Mouse (Mus musculus) liver, embryonic 16.5 days (tissue): ENCODE measurements around the gene Lima1. TPM values are rescaled to one million over a fixed set of nuclear protein-coding genes. Genes with fewer than 3 reads are reported as not detected.

Source experiments
- ATAC-seq: fragments of 200-750 bp; cut with Nextera tagmentation; 2 replicates; pipeline ENCODE4 v1.8.0; 2017; ENCODE audit warnings: low read depth, mild to moderate bottlenecking, moderate number of reproducible peaks, moderate library complexity
- H3K27ac ChIP-seq: fragments of 300-500 bp; sonication (generic); 2 replicates; pipeline ENCODE4 v1.5.1; 2014; ENCODE audit warnings: mild to moderate bottlenecking, low read length
- H3K27me3 ChIP-seq: fragments of 300-500 bp; sonication (generic); 2 replicates; pipeline ENCODE4 v1.6.1; 2014; ENCODE audit warnings: low read depth, low read length, mixed read lengths; ENCODE audit not compliant: control insufficient read depth, insufficient read depth
- H3K36me3 ChIP-seq: fragments of 300-500 bp; sonication (generic); 2 replicates; pipeline ENCODE4 v1.6.1; 2014; ENCODE audit warnings: mild to moderate bottlenecking; ENCODE audit not compliant: control insufficient read depth, insufficient read depth
- H3K4me1 ChIP-seq: fragments of 300-500 bp; sonication (generic); 2 replicates; pipeline ENCODE4 v1.6.1; 2014; ENCODE audit warnings: low read depth, low read length, mixed read lengths; ENCODE audit not compliant: control insufficient read depth
- H3K4me2 ChIP-seq: fragments of 300-500 bp; sonication (generic); 2 replicates; pipeline ENCODE4 v1.6.1; 2014; ENCODE audit warnings: low read depth, low read length, mixed read lengths
- H3K4me3 ChIP-seq: fragments of 300-500 bp; sonication (generic); 2 replicates; pipeline ENCODE4 v1.5.1; 2014; ENCODE audit warnings: low read depth, mild to moderate bottlenecking, low read length
- H3K9ac ChIP-seq: fragments of 300-500 bp; sonication (generic); 2 replicates; pipeline ENCODE4 v1.6.1; 2014; ENCODE audit warnings: low read depth, low read length
- H3K9me3 ChIP-seq: fragments of 300-500 bp; sonication (generic); replicated peaks from 2 replicates; pipeline ENCODE4 v1.6.1; 2016; ENCODE audit warnings: low read length; ENCODE audit not compliant: control insufficient read depth
- WGBS: fragments of 180-500 bp; shearing (Covaris S2); extraction: QIAGEN DNeasy Blood & Tissue Kit; methylation state at CpG from one replicate; pipeline ENCODE4 v1.1.7; 2014; ENCODE audit not compliant: insufficient replicate concordance; 5-methylcytosine and 5-hydroxymethylcytosine counted together
- polyA plus RNA-seq: library from polyadenylated mRNA; unstranded; fragments of >200 nt; fragmentation: Nextera tagmentation; extraction: Ambion mirVana; gene quantifications from 2 replicates; pipeline ENCODE4 v1.2.1, GENCODE M21; 2015

The Lima1 gene
- polyA plus RNA-seq, 1 experiment from 2014 or later, result 14.2 TPM

DNA sequence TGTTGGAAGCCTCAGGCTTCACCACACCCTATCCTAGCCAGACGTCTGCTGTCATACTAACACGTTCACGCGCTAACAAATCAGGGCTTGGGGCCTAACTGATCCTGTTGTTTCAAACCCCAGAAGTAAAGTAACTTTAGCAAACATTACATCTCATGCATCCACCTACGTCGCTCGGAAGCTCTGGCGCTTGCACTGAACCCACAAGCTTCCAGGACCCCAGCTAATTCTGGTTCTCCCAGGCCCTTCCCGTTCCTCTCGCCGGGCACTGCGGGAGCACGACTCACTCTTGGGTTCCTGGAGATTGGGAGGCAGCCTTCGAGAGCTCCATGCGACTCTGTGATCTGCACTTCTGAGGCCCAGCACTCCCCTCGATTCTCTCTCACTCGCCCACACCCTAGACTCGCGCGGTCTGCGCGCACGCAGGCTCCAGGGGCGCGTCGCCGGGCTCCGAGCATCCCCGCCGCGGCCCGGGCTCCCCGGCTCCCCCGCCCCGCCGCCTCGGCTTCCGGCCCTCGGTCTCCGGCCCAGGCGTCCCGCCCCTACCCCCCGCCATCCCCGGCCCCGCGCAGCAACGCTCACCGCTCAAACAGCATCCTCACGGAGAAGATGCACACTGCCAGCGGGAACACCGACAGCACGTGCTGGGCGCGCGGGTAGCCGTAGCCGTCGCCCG is 103.5 kb downstream of the Lima1 start:
- Histone ChIP-seq H3K4me1 (peaks cover 9% of the 10 kb centered on the region), H3K9me3 (no peaks in the 10 kb centered on the region), H3K36me3 (no peaks in the 10 kb centered on the region), H3K27ac (peak overlapping the region; percentile 41; the same call in 1 of the 2 replicates), H3K4me2 (peak overlapping the region; percentile 92), H3K27me3 (no peaks in the 10 kb centered on the region; the same call in 1 of the 2 replicates), H3K4me3 (peak overlapping the region; percentile 71), H3K9ac (peak overlapping the region; percentile 66)
- WGBS, result under 1% methylated on average over 54 of the region's 59 CpGs
- ATAC-seq, result peak; percentile 44

DNA sequence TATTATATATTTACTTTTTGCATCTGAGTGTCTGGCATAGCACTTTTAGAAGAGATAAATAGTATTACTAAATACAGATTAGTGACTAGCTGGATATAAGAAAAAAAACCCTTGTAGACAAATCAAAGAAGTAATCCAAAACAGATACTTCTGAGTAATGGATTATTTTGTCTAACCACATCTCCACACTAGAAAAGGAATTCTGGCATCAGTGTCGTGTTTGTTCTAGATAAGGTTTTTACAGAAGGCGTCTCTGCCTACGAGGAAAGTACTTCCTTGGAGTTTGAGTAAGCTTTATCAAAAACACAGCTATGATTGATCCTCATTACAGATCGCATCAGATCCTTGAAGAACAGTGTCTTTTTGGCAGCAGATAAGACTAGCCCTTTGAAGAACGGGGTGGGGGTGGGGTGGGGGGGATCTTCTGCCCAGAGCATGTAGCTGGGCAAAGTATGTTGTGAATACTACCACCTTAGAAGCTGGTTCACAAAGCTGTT is 104.2 kb downstream of the Lima1 start:
- H3K9me3 ChIP-seq, result no peaks in the 10 kb centered on the region
- H3K27ac ChIP-seq, result no peak overlapping the region
- 9% methylated on average over 5 of the region's 5 CpGs for WGBS
- peaks cover 9% of the 10 kb centered on the region for H3K4me1 ChIP-seq
- ATAC-seq, result no peak
- H3K4me2 ChIP-seq, result peak overlapping the region; percentile 92
- peak overlapping the region; percentile 71 for H3K4me3 ChIP-seq
- no peaks in the 10 kb centered on the region; the same call in 1 of the 2 replicates for H3K27me3 ChIP-seq
- no peak overlapping the region; the same call in 1 of the 2 replicates for H3K9ac ChIP-seq
- no peaks in the 10 kb centered on the region for H3K36me3 ChIP-seq

DNA sequence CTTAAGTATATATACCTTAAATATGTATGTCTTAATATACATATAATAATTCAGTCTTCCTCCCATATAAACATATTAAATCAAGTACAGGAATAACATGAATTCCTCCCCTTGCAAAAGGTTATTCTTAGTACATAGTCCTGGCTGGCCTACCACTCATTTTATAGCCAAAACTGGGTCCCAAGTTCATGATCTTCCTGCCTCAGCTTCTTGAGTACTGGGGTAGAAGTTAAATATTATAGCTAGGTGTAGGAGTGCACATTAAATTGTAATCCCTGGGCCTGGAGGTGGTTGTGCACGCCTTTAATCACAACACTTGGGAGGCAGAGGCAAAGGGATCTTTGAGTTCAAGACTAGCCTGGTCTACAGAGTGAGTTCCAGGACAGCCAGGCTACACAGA is 106.5 kb downstream of the Lima1 start:
- no peaks in the 10 kb centered on the region for H3K9me3 ChIP-seq
- 71% methylated on average over 1 of the region's 1 CpGs for WGBS
- H3K4me3 ChIP-seq, result no peak overlapping the region
- H3K36me3 ChIP-seq, result no peaks in the 10 kb centered on the region
- no peak overlapping the region for H3K4me2 ChIP-seq
- no peak for ATAC-seq
- H3K27me3 ChIP-seq, result no peaks in the 10 kb centered on the region; the same call in 1 of the 2 replicates
- H3K27ac ChIP-seq, result no peak overlapping the region
- peaks cover 9% of the 10 kb centered on the region for H3K4me1 ChIP-seq
- H3K9ac ChIP-seq, result no peak overlapping the region

DNA sequence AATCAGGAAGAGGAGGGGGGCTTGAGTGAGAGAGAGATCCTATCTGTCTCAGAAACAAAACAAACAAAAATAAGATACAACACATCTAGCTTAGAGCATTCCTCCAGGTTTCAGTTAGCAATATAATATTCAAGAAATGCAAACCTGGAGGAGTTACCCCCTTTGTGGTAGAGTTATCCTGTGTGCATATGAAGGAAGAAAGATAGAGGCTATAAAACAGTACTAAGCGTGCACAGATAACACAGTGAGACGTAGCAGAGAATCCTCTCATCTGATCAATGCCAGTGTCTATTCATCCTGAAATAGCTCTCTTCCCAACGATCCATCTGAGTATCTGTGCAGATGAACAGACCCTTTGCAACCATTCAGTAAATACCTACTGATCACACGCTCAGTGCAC is 107.8 kb downstream of the Lima1 start:
- no peaks in the 10 kb centered on the region for H3K36me3 ChIP-seq
- ATAC-seq, result no peak
- H3K27me3 ChIP-seq, result no peaks in the 10 kb centered on the region; the same call in 1 of the 2 replicates
- H3K27ac ChIP-seq, result no peak overlapping the region
- 37% methylated on average over 4 of the region's 4 CpGs for WGBS
- H3K4me2 ChIP-seq, result no peak overlapping the region
- H3K9me3 ChIP-seq, result no peaks in the 10 kb centered on the region
- no peak overlapping the region for H3K4me3 ChIP-seq
- H3K4me1 ChIP-seq, result peaks cover 9% of the 10 kb centered on the region
- H3K9ac ChIP-seq, result no peak overlapping the region

DNA sequence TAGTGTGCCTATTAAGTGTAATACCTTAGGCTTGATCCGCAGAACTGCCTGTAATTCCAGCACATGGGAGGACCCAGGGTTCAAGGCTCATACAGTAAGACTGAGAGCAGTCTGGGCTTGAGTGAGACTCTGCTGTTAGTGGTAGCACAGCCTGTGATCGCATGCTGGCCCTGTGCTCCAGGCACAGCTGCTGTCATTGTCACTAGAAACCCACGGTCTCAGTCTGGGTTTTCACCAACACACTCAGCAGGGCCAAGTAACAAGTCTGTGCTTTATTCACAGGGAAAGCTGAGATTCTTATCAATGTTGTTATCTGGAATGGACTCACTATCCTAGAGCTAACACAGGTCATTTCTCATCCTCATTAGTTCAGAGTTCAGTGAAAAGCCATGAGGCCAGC is 121.1 kb downstream of the Lima1 start:
- WGBS, result 60% methylated on average over 3 of the region's 3 CpGs
- no peaks in the 10 kb centered on the region for H3K36me3 ChIP-seq
- no peaks in the 10 kb centered on the region for H3K9me3 ChIP-seq
- H3K4me2 ChIP-seq, result no peak overlapping the region
- no peak overlapping the region for H3K27ac ChIP-seq
- H3K4me1 ChIP-seq, result no peaks in the 10 kb centered on the region
- no peak overlapping the region for H3K4me3 ChIP-seq
- no peaks in the 10 kb centered on the region for H3K27me3 ChIP-seq
- H3K9ac ChIP-seq, result no peak overlapping the region
- ATAC-seq, result no peak

DNA sequence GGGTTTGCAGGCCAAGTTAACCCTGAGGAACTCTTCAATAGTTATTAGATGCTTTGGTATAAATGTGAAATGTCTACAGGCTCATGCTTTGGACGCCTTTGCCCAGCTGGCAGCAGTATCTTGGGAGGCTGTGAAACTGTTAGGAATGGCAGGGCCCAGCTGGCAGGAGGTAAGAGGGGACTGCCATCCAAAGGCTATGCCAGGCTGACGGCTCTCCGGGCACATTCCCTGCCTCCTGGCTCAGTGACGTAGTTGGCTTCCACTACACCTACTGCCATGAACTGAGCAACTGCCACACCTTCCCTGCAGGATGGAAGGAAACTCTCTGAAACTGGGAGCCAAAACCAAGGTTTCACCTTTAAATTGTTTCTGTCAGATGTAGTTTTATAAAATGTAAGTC is 135.0 kb downstream of the Lima1 start:
- no peak overlapping the region for H3K4me2 ChIP-seq
- no peak overlapping the region for H3K4me3 ChIP-seq
- 71% methylated on average over 4 of the region's 4 CpGs for WGBS
- no peaks in the 10 kb centered on the region for H3K4me1 ChIP-seq
- H3K9ac ChIP-seq, result no peak overlapping the region
- H3K27ac ChIP-seq, result no peak overlapping the region
- no peaks in the 10 kb centered on the region for H3K27me3 ChIP-seq
- H3K9me3 ChIP-seq, result no peaks in the 10 kb centered on the region
- no peak for ATAC-seq
- no peaks in the 10 kb centered on the region for H3K36me3 ChIP-seq

DNA sequence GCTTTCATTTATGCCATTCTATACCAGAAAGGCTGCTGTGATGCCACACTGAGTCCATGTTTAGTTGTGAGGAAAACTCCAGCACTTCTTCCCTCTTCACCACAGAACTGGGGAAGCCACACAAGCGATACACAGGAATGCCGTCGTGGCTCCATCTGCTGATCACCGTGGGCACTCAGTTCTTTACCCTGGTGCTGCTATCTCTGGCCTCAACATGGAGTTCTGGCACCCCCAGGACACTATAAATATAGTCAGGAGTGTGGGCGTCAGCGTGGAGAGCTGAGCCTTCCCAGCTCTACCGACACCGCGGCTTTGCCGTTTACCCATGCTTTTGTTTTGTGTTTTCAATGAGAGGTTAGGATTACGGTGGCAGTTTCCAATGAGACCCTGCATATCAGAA is 138.6 kb downstream of the Lima1 start:
- no peaks in the 10 kb centered on the region for H3K9me3 ChIP-seq
- no peaks in the 10 kb centered on the region for H3K27me3 ChIP-seq
- 76% methylated on average over 11 of the region's 11 CpGs for WGBS
- no peak overlapping the region for H3K4me3 ChIP-seq
- no peaks in the 10 kb centered on the region for H3K4me1 ChIP-seq
- no peak overlapping the region for H3K4me2 ChIP-seq
- H3K27ac ChIP-seq, result no peak overlapping the region
- no peak overlapping the region for H3K9ac ChIP-seq
- ATAC-seq, result no peak
- no peaks in the 10 kb centered on the region for H3K36me3 ChIP-seq

DNA sequence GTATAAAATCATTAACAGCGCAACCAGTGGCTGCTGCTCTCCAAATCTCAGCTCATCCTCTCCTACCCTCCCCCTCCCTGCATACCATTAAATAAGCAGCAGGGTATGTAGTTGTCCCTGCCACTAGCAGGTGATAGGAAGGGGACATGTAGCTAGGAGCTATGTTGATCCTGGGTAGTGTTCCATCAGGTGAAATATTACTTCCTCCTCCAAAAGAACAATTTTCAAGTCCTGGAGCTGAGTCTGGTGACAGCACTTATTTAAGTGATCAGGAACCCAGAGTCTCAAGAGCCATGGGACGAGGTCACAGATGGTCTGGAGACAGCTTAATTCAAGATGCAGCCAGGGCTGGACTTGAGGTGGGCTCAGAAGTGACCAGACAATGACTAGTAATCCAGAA is 139.6 kb downstream of the Lima1 start:
- no peaks in the 10 kb centered on the region for H3K36me3 ChIP-seq
- 69% methylated on average over 2 of the region's 2 CpGs for WGBS
- no peak overlapping the region for H3K4me3 ChIP-seq
- H3K9me3 ChIP-seq, result no peaks in the 10 kb centered on the region
- H3K4me2 ChIP-seq, result no peak overlapping the region
- H3K27ac ChIP-seq, result no peak overlapping the region
- H3K4me1 ChIP-seq, result no peaks in the 10 kb centered on the region
- H3K9ac ChIP-seq, result no peak overlapping the region
- no peak for ATAC-seq
- H3K27me3 ChIP-seq, result no peaks in the 10 kb centered on the region

DNA sequence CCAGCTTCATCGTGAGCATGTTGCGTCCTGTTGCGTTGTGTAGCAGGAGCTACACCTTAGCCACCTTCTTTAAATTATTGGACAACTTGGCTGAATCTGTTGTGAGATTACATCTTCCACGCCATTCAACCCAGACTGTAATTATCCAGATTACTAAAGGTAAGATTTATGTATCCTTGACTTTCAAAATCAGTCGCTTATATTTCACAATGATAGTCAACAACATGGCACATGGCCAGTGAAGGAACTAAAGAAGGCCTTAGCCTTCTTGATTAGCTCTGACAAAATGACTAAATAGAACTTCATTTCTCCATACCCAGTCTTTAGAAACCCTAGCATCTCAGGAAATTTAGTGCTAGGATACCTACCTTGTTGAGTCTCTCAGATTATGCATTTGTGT is 142.1 kb downstream of the Lima1 start:
- no peaks in the 10 kb centered on the region for H3K9me3 ChIP-seq
- 75% methylated on average over 5 of the region's 5 CpGs for WGBS
- H3K4me3 ChIP-seq, result no peak overlapping the region
- no peak overlapping the region for H3K4me2 ChIP-seq
- no peak overlapping the region for H3K9ac ChIP-seq
- no peak overlapping the region for H3K27ac ChIP-seq
- no peaks in the 10 kb centered on the region for H3K27me3 ChIP-seq
- no peaks in the 10 kb centered on the region for H3K4me1 ChIP-seq
- ATAC-seq, result no peak
- peaks cover 10% of the 10 kb centered on the region for H3K36me3 ChIP-seq
